Mouse (Mus musculus) cerebellum, postnatal 10 days (tissue): ENCODE results near the gene Rasgef1b.
A peak's percentile ranks its signal among the peaks of the same experiment; 100 is the strongest.

Experiments used
- DNase-seq, 2 experiments: peaks; one replicate each; pipeline ENCODE4 v3.0.0; 2021; ENCODE audit warnings: mixed read lengths in 2 of 2

The Rasgef1b gene

GRCm38 (mm10) chr5:99728649-99729212 is at the start of gene Rasgef1b:
Rasgef1b (minus strand) TSS chr5:99729065.
- DNase-seq, result peak; percentile 89 to 95

GRCm38 (mm10) chr5:99775342-99775741 is 46.5 kb upstream of the Rasgef1b start:
- peak; percentile 83 to 92 for DNase-seq

- DNase-seq, result peak; percentile 66 to 73
Measured at GRCm38 (mm10) chr5:99773265-99773664, 44.4 kb upstream of the Rasgef1b start.

GRCm38 (mm10) chr5:99764246-99764645 is 35.4 kb upstream of the Rasgef1b start:
- peak; percentile 60 to 64 for DNase-seq

GRCm38 (mm10) chr5:99758859-99759258 is 30.0 kb upstream of the Rasgef1b start:
- DNase-seq, result no peak

- DNase-seq, result peak; percentile 73 to 75
Measured at GRCm38 (mm10) chr5:99753843-99754242, 25.0 kb upstream of the Rasgef1b start.

GRCm38 (mm10) chr5:99753368-99753767 is 24.5 kb upstream of the Rasgef1b start:
- peak; percentile 31 to 47 for DNase-seq

GRCm38 (mm10) chr5:99752670-99753231 is 23.9 kb upstream of the Rasgef1b start:
- DNase-seq, result no peak

GRCm38 (mm10) chr5:99748417-99748816 is 19.6 kb upstream of the Rasgef1b start:
- no peak for DNase-seq

- no peak for DNase-seq
Measured at GRCm38 (mm10) chr5:99746087-99746486, 17.2 kb upstream of the Rasgef1b start.

GRCm38 (mm10) chr5:99742874-99743273 is 14.0 kb upstream of the Rasgef1b start:
- DNase-seq, result no peak

- DNase-seq, result no peak
Measured at GRCm38 (mm10) chr5:99742056-99742455, 13.2 kb upstream of the Rasgef1b start.

- DNase-seq, result no peak
Measured at GRCm38 (mm10) chr5:99737937-99738727, 9.3 kb upstream of the Rasgef1b start.

- no peak for DNase-seq
Measured at GRCm38 (mm10) chr5:99729931-99730330, 1.1 kb upstream of the Rasgef1b start.

GRCm38 (mm10) chr5:99729361-99729882 is 557 bp upstream of the Rasgef1b start:
- DNase-seq, result peak; percentile 80 to 81

GRCm38 (mm10) chr5:99728027-99728451 is 826 bp downstream of the Rasgef1b start:
- DNase-seq, result peak; percentile 44 to 52

GRCm38 (mm10) chr5:99723941-99724340 is 4.9 kb downstream of the Rasgef1b start:
- DNase-seq, result no peak

- DNase-seq, result no peak
Measured at GRCm38 (mm10) chr5:99722310-99722709, 6.6 kb downstream of the Rasgef1b start.

- DNase-seq, result no peak
Measured at GRCm38 (mm10) chr5:99720554-99720953, 8.3 kb downstream of the Rasgef1b start.

- no peak for DNase-seq
Measured at GRCm38 (mm10) chr5:99717917-99718316, 10.9 kb downstream of the Rasgef1b start.

GRCm38 (mm10) chr5:99715281-99715744 is 13.6 kb downstream of the Rasgef1b start:
- DNase-seq, result peak; percentile 84 to 89

GRCm38 (mm10) chr5:99711947-99712346 is 16.9 kb downstream of the Rasgef1b start:
- no peak for DNase-seq

- peak; percentile 54 to 72 for DNase-seq
Measured at GRCm38 (mm10) chr5:99708706-99709105, 20.2 kb downstream of the Rasgef1b start.
